Mouse (Mus musculus) hindbrain, embryonic 16.5 days (tissue): ENCODE data around the gene Tubb4b. TPM values are rescaled to one million over a fixed set of nuclear protein-coding genes. Genes with fewer than 3 reads are reported as not detected.

Source experiments
- ATAC-seq: fragments of 200-750 bp; cut with Nextera tagmentation; 2 replicates; pipeline ENCODE4 v1.8.0; 2017; ENCODE audit warnings: moderate TSS enrichment, moderate library complexity
- H3K27ac ChIP-seq: fragments of 300-500 bp; sonication (generic); 2 replicates; pipeline ENCODE4 v1.5.1; 2014; ENCODE audit warnings: low read depth, mild to moderate bottlenecking, control low read depth, low read length, moderate library complexity
- H3K27me3 ChIP-seq: fragments of 300-500 bp; sonication (generic); replicated peaks from 2 replicates; pipeline ENCODE4 v1.6.1; 2014; ENCODE audit warnings: low read length; ENCODE audit not compliant: control insufficient read depth, insufficient read depth
- H3K36me3 ChIP-seq: fragments of 300-500 bp; sonication (generic); 2 replicates; pipeline ENCODE4 v1.6.1; 2014; ENCODE audit warnings: mild to moderate bottlenecking, low read length, moderate library complexity, mixed read lengths; ENCODE audit not compliant: control insufficient read depth, insufficient read depth
- H3K4me1 ChIP-seq: fragments of 300-500 bp; sonication (generic); 2 replicates; pipeline ENCODE4 v1.6.1; 2014; ENCODE audit warnings: low read depth, low read length; ENCODE audit not compliant: control insufficient read depth, insufficient read depth
- H3K4me2 ChIP-seq: fragments of 300-500 bp; sonication (generic); 2 replicates; pipeline ENCODE4 v1.6.1; 2014; ENCODE audit warnings: mild to moderate bottlenecking, low read length, control low read depth, moderate library complexity
- H3K4me3 ChIP-seq: fragments of 300-500 bp; sonication (generic); 2 replicates; pipeline ENCODE4 v1.5.1; 2014; ENCODE audit warnings: mild to moderate bottlenecking, low read length, control low read depth, moderate library complexity
- H3K9ac ChIP-seq: fragments of 300-500 bp; sonication (generic); 2 replicates; pipeline ENCODE4 v1.6.1; 2014; ENCODE audit warnings: low read depth, mild to moderate bottlenecking, control low read depth, low read length, moderate library complexity
- H3K9me3 ChIP-seq: fragments of 300-500 bp; sonication (generic); 2 replicates; pipeline ENCODE4 v1.6.1; 2014; ENCODE audit warnings: mild to moderate bottlenecking, low read length, moderate library complexity; ENCODE audit not compliant: control insufficient read depth
- WGBS: fragments of 180-500 bp; shearing (Covaris S2); extraction: QIAGEN DNeasy Blood & Tissue Kit; methylation state at CpG from one replicate; pipeline ENCODE4 v1.1.7; 2014; 5-methylcytosine and 5-hydroxymethylcytosine counted together
- polyA plus RNA-seq: library from polyadenylated mRNA; unstranded; fragments of >200 nt; fragmentation: Nextera tagmentation; extraction: Ambion mirVana; gene quantifications from 2 replicates; pipeline ENCODE4 v1.2.1, GENCODE M21; 2015

Gene Tubb4b
- polyA plus RNA-seq, 1 experiment from 2014 or later: 553 TPM

DNA sequence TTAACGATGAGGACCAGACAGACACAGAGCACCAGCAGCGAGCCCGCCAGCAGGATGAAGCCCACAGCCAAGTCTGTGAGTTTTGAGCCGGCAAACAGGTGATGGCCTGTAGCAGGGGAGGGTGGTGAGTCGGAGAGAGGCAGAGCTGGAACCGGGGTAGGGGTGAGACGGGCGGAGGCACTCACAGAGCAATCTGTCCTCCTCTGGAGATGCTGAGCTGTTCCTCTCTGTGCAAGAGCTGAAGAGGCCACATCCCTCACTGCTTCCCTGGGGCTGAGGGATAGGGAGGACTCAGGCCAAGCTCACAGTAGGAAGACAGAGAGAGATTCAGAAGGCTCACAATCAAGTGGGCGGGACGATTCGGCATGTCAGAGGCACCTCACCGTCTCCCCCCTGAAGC is 6.5 kb upstream of the Tubb4b start:
- WGBS: 51% methylated on average over 12 of the region's 12 CpGs
- H3K4me3 ChIP-seq: no peak overlapping the region
- no peak overlapping the region for H3K4me2 ChIP-seq
- no peak overlapping the region for H3K9ac ChIP-seq
- peaks cover 3% of the 10 kb centered on the region; the same call in 1 of the 2 replicates for H3K4me1 ChIP-seq
- H3K27ac ChIP-seq: no peak overlapping the region
- no peaks in the 10 kb centered on the region for H3K9me3 ChIP-seq
- no peak for ATAC-seq
- H3K27me3 ChIP-seq: 0 out of 2 replicates have a peak, but pooled peaks cover 2% of the 10 kb centered on the region
- H3K36me3 ChIP-seq: no peaks in the 10 kb centered on the region

DNA sequence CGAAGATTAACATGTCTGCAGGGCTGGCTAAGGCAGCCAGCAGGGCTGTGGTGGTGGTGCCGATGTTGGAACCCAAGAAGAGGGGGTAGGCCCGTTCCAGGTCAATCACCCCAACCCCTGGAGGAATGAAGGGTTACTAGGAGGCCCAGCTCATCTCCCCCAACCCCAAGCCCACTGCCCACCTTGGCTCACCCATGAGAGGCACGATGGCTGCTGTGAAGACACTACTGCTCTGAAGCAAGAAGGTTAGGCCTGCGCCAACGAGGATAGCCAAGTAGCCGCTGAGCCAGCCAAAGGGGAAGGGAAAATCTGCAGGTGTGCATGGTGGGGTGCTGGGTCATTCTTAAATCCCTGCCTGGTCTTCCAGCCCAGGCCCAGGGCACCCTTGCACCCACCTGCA is 6.1 kb upstream of the Tubb4b start:
- Histone ChIP-seq H3K27ac (no peak overlapping the region), H3K4me3 (no peak overlapping the region), H3K4me1 (peaks cover 5% of the 10 kb centered on the region), H3K27me3 (0 out of 2 replicates have a peak, but pooled peaks cover 2% of the 10 kb centered on the region), H3K36me3 (no peaks in the 10 kb centered on the region), H3K4me2 (no peak overlapping the region), H3K9ac (no peak overlapping the region), H3K9me3 (no peaks in the 10 kb centered on the region)
- ATAC-seq: no peak
- 90% methylated on average over 7 of the region's 7 CpGs for WGBS

DNA sequence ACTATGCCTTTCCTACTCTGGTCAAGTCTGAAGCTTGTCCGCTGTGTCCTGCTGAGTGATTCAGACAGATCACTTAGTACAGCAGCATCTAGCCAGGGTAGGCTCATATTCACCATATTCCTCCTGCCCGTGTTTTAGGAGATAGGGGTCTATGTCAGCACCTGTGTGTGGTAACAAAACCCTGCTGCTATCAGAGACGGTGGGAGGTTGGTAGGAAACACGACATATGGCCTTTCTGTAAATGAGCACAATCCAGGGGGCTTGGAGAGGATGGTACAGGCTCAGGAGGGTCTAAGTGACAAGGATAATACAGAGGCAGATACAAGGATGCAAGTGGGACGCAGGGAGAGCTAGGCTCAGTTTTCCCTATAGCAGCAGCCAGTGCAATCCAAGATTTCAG is 5.1 kb upstream of the Tubb4b start:
- no peak overlapping the region for H3K4me2 ChIP-seq
- no peak overlapping the region for H3K27ac ChIP-seq
- H3K36me3 ChIP-seq: no peaks in the 10 kb centered on the region
- WGBS: 80% methylated on average over 5 of the region's 5 CpGs
- H3K27me3 ChIP-seq: 0 out of 2 replicates have a peak, but pooled peaks cover 2% of the 10 kb centered on the region
- ATAC-seq: no peak
- no peak overlapping the region for H3K9ac ChIP-seq
- H3K9me3 ChIP-seq: no peaks in the 10 kb centered on the region
- peaks cover 7% of the 10 kb centered on the region for H3K4me1 ChIP-seq
- no peak overlapping the region for H3K4me3 ChIP-seq

DNA sequence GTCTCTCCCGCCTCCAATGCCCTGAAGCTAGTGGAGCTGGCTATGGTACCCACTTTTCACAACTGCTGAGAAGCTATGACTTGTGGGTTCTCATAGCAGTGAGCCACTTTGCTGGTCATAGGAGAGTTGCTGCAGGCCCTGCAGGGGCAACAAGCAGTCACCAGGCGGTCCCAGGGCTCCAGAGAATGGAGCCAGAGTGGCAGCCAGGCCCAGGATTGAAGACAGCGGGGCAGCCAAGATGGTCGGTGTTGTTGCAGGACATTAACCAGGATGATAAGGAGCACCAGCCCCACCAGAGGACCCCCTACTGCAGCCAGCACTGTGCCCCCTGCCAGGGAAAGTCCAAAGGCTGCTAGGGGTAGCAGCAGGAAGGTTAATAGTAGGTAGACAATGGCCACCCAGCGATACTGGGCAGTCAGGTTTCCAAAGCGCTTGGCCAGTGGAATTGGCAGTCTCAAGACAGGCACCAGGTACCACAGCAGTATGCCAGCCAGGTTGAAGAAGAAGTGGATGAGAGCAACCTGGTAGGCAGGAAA is 4.6 kb upstream of the Tubb4b start:
- peak overlapping the region; percentile 25; the same call in 1 of the 2 replicates for H3K9ac ChIP-seq

DNA sequence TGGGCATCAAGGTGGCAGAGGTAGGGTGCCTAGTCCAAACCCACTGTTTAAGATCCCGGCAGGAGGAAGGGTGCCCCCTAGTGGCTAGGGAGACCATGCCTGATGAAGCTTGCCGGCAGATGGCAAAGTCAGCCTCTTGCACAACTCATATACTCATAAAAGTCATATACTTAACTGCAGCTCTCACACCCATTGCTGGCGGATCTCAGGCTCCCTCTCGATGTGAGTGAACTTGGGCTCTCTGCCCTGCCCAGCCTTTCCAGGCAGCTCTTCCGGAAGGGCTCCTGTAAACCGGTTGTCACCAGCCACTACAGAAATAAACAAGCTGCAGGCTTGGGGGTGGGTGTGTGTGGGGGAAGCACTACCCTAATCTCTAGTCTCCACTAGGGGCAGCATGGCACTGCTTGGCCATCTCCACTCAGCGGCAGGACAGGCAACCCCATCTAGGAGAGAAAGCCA is 4.0 kb upstream of the Tubb4b start:
- Histone ChIP-seq H3K36me3 (no peaks in the 10 kb centered on the region), H3K4me1 (peaks cover 10% of the 10 kb centered on the region), H3K27ac (peak overlapping the region; percentile 74), H3K27me3 (0 out of 2 replicates have a peak, but pooled peaks cover 2% of the 10 kb centered on the region), H3K4me2 (peak overlapping the region; percentile 54), H3K9me3 (no peaks in the 10 kb centered on the region), H3K4me3 (peak overlapping the region; percentile 27), H3K9ac (no peak overlapping the region)
- WGBS: 0% methylated on average over 7 of the region's 7 CpGs
- ATAC-seq: no peak

More for the DNA sequence above, 4.6 kb upstream of the Tubb4b start:
- Histone ChIP-seq H3K27ac (no peak overlapping the region), H3K4me1 (peaks cover 7% of the 10 kb centered on the region), H3K4me3 (no peak overlapping the region), H3K4me2 (no peak overlapping the region), H3K36me3 (no peaks in the 10 kb centered on the region), H3K27me3 (0 out of 2 replicates have a peak, but pooled peaks cover 2% of the 10 kb centered on the region), H3K9me3 (no peaks in the 10 kb centered on the region)
- no peak for ATAC-seq
- WGBS: 68% methylated on average over 6 of the region's 6 CpGs

DNA sequence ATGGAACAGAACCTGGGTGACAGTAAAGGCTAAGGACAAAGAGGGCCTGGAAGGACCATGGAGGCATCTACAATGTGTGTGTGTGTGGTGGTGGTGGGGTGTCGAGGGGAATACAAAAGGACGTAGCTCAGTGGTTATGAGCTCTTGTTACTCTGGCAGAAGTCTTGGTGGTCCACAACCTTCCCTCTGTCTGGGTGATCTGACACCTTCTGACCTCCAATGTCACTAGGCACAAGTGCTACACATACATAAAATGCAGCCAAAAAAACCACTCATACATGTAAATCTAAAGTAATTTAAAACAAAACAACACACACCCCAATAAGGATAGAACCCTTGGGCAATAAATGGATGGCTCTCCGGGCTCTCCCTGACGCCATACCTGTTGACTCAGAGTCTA is 2.9 kb upstream of the Tubb4b start:
- no peak for ATAC-seq

DNA sequence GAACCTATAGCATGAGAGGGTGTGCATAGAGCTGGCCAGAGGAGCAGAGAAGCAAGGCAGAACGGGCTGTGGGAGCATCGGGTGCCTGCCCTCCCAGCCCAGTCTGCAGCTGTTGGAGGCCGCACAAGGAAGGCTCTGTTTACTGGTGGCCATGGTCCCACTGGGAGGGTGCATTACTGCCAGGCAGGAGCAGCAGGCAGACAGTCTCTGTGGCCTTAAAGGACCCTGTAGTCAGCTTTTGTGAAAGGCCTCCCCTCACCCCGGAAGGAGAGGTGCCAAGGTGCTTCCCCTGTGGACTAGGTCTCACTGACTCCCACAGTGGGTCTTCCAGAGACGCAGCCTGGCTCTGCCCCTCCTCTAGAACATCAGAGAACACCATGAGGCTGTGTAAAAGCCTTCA is 2.4 kb upstream of the Tubb4b start:
- H3K4me3 ChIP-seq: no peak overlapping the region
- H3K27ac ChIP-seq: no peak overlapping the region
- no peaks in the 10 kb centered on the region for H3K27me3 ChIP-seq
- no peaks in the 10 kb centered on the region for H3K9me3 ChIP-seq
- no peak for ATAC-seq
- no peak overlapping the region for H3K9ac ChIP-seq
- 0 out of 2 replicates have a peak, but pooled peaks cover under 1% of the 10 kb centered on the region for H3K36me3 ChIP-seq
- no peak overlapping the region for H3K4me2 ChIP-seq
- peaks cover 14% of the 10 kb centered on the region for H3K4me1 ChIP-seq
- 77% methylated on average over 5 of the region's 5 CpGs for WGBS

More for the DNA sequence above, 2.9 kb upstream of the Tubb4b start:
- H3K9me3 ChIP-seq: no peaks in the 10 kb centered on the region
- no peak overlapping the region for H3K27ac ChIP-seq
- H3K9ac ChIP-seq: no peak overlapping the region
- peaks cover 14% of the 10 kb centered on the region for H3K4me1 ChIP-seq
- H3K27me3 ChIP-seq: no peaks in the 10 kb centered on the region
- no peaks in the 10 kb centered on the region for H3K36me3 ChIP-seq
- 89% methylated on average over 4 of the region's 4 CpGs for WGBS
- no peak overlapping the region for H3K4me3 ChIP-seq
- no peak overlapping the region for H3K4me2 ChIP-seq

DNA sequence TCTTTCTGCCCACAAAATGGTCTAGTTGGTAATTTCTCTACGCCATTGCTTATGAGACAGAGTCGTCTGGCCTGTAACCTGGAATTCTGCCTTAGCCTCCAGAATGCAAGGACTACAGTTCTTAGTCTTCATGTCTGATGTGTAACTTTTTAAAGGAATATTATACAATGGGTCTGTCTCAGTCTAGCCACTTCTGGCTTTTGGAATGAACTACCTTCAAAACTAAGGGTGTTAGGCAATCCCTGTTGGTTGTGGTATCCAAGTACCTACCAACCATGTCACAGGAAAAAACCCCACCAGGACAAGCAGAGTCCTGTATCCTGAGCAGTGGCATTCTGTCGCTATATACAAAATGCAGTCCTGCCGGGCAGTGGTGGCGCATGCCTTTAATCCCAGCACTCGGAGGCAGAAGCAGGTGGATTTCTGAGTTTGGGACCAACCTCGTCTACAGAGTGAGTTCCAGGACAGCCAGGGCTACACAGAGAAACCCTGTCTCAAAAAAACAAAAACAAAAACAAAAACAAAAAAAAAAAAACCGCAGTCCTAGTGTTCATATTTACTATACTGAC is 1.4 kb upstream of the Tubb4b start:
- Histone ChIP-seq H3K9me3 (no peaks in the 10 kb centered on the region), H3K36me3 (peaks cover 3% of the 10 kb centered on the region; the same call in 1 of the 2 replicates), H3K4me1 (peaks cover 14% of the 10 kb centered on the region), H3K27ac (peak overlapping the region; percentile 98), H3K9ac (no peak overlapping the region), H3K27me3 (no peaks in the 10 kb centered on the region), H3K4me2 (peak overlapping the region; percentile 56; the same call in 1 of the 2 replicates), H3K4me3 (no peak overlapping the region)
- no peak for ATAC-seq
- whole genome bisulfite sequencing: 74% methylated on average over 8 of the region's 8 CpGs
